Mouse (Mus musculus) adrenal gland, adult (tissue): Measurements from ENCODE around the gene Pygl.

ENCODE experiments used
- DNase-seq, 2 experiments: peaks; one replicate each; pipeline ENCODE4 v3.0.0; 2022 to 2023; ENCODE audit warnings: low spot score in 1 of 2; ENCODE audit not compliant: inconsistent age in 2 of 2

Gene Pygl

DNA sequence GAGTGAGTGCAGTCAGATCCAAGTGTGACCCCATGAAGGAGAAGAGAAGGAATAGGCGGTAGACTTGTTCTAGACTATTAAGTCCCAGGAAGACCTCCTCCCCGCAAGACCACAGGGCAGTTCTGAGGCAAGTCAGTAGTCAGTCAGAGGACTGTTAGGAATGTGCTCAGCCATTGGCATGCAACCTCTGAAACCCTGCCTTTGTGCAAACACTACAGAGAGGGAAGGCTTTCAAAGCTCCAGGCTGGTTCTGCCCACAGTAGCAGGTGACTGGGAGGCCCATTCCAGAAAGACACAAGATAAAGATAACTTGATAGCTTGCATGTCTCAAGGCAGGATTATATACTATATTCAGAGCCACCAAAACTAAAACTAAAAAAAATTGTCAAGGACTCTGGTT lies at the start of gene Pygl:
TSS of gene Pygl (minus strand) at position 195 of the 400 bp plus-strand sequence.
- no peak for DNase-seq

DNA sequence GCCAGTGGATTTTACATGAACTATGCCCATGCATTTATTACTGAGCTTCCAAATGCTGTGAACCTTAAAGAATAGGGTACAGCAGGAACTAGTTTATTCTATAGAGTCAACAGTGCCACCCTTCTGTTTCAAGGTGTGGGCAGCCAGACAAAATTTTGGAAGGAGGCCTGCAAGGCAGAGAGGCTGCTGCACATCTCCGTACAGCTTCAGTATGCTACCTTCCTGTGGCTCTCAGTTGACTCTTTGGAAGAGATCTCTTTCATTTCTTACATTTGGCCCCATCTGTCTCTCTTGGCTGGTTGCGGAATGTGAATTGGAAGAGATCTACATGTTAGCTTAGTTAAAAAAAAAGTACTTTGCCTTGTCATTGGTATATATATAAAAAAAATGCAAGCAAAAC lies 49.6 kb upstream of the Pygl start:
- no peak for DNase-seq

DNA sequence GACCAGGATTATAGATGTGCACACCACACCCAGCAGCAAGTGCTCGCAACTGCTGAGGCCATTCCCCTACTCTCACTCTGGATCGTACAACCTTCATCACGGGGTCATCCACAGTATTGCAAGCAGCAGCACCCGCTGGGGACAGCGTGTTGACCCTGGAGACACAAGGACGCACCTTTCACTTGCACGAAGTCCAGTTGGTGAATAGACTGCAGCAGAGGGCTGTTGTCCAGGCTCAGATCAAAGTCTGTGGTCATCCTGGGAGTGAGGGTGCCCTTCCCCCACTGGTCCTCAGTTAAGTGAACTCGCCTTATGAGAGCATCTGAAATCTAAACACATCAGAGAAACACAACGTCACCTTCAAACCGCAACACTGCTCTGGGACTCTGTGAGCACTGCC lies 49.1 kb upstream of the Pygl start:
- no peak for DNase-seq

- no peak for DNase-seq
These were observed 46.0 kb upstream of the Pygl start for GRCm38 (mm10) chr12:70277071-70277939.

DNA sequence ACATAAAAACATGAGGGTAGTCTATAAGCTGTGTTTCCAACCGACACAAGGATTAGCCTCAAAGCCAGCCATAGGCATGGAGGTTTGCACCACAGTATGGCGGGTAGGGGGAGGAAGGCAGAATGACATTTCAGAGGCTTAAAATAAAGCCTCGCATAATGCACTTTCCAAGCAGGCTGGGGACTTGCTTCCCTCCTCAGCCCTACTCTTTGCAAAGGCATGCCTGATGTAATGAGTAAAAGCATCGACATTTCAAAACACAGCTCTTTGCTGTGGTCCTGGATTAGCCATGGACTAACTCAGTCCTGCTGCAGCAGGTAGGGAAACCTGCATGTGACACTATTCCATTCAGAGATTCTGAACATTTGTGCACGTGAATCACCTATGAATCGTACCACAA lies 38.4 kb upstream of the Pygl start:
- DNase-seq, result no peak

DNA sequence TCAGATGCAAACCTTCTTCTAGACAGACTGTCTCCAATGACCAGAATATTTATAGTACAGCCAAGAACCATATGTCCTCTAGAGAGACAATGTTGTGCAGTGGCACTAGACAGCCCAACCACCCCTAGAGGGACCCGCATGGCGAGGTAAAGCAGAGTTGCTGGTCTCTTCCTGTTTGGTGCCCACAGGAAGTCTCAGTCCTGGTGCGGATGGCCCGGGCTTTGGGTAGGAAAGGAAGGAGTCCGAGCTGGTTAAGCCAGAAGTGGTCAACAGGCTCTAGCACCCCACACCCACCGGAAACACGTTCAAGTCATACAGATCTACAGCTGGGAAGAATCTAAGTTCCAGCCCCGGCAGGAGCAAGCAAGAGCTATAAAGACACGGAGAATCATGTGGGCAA lies 36.0 kb upstream of the Pygl start:
- no peak for DNase-seq

- DNase-seq, result no peak
These were observed 35.2 kb upstream of the Pygl start for GRCm38 (mm10) chr12:70266494-70266931.

GRCm38 (mm10) chr12:70263721-70264120 lies 32.4 kb upstream of the Pygl start:
- DNase-seq, result no peak

DNA sequence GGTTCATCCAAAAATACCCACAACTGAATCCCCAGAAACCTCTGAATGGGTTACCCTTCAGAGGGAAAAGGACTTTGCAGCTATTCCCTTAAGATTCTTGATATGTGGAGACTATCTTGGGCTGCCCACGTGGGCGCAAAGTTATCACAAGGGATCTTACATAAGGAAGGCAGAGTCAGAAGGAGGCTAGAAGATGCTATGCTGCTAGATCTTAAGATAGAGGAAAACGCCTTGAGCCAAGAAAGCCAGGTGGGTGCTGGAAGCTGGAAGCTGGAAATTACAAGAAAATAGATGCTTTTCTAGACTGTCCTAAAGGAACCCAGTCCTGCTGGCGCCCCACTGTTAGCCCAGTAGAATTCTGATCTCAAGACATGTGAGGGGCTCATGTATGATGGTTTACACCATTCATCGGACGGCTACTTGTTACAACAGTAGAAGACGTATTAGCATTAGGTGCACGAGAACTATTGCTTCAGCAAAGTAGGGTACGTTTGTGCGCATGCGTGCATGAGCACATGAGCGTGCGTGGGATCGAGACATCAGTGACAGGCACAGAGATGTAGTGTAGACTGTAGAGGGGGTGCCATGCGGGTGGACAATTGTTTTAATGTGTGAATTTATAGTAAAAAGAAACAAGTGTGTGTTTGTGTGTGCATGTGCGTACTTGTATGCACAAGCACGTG lies 31.1 kb upstream of the Pygl start:
- DNase-seq, result no peak

DNA sequence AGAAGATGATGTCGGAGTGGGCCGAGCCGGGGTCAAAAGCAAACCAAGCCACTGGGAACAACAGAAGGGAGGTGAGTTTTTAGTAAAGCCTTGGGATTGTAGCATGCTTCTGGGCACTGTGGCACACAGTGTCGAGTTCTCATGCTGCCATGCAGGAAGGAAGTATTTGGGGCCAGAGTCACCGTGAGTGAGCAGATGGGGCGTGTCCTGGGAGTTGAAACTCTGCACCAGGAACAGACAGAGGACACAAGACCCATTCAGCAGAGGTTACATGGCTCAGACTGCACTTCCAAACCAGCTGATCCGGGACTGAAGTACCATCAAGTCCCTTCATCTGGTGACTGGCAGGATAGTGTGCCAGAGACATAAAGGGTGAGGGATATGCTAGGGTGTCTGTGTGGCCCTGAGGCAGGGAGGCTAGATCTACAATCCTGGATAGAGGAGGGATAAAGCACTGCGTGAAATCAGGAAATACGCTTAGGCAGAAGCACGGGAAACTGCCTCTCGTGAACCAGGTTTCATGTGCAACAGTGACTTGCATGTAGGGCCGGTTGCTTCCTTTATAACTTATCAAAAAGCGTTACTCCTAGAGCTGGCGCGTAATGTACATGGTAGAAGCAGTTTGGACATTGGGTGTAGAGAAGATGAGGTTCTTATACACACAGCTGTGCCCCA lies 20.1 kb upstream of the Pygl start:
- DNase-seq, result no peak

DNA sequence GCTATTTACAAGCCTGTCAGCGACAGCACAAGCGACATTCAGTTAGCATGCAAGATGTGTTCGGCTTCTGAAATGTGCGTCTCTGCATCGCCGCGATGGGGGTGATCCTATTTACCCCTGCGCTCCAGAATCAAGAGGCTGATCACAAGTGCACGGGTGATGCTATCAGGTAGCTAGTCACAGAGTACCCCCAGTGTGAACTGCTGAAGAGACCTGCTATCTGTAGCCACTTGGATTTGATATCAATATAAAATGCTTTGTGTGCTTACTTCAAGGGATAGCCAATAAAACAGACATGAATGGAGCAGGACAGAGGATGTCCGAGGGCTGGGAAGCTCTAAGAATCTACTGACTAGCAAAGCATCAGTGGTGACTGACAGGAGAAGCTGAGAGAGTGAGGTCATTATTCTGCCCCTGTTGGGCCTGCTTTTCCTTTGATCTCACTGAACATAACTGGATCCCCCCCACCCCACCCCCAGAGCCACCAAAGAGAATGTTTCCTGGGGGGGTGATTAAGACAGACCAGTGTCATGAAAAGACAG lies 18.4 kb upstream of the Pygl start:
- no peak for DNase-seq

- no peak for DNase-seq
These were observed 16.6 kb upstream of the Pygl start for GRCm38 (mm10) chr12:70247683-70248474.

GRCm38 (mm10) chr12:70242550-70242949 lies 11.3 kb upstream of the Pygl start:
- no peak for DNase-seq

- DNase-seq, result peak in 1 of 2 experiments; percentile 48
These were observed 8.5 kb upstream of the Pygl start for GRCm38 (mm10) chr12:70239741-70240140.

DNA sequence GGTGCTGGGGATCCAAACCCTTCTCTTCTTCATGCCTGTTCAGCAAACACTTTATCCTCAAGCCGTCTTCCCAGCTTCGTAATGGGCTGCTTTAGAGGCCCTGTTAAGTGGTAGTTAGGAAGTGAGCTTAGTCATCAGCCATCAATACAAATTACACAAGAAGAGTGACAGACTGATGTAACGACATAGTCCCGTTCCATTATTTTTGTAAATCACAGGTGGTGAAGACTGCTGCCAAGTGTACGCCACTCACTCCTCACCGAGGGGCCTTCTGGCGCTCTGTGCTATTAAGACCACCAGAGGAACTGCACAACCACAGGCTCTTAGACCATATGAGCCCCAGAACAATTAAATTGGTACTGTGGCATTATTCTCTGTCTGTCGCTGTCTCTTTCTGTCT lies 7.3 kb upstream of the Pygl start:
- DNase-seq, result no peak

- peak; percentile 42 to 87 for DNase-seq
These were observed 3.7 kb upstream of the Pygl start for GRCm38 (mm10) chr12:70234938-70235484.

GRCm38 (mm10) chr12:70234411-70234810 lies 3.1 kb upstream of the Pygl start:
- DNase-seq, result peak; percentile 24 to 77

DNA sequence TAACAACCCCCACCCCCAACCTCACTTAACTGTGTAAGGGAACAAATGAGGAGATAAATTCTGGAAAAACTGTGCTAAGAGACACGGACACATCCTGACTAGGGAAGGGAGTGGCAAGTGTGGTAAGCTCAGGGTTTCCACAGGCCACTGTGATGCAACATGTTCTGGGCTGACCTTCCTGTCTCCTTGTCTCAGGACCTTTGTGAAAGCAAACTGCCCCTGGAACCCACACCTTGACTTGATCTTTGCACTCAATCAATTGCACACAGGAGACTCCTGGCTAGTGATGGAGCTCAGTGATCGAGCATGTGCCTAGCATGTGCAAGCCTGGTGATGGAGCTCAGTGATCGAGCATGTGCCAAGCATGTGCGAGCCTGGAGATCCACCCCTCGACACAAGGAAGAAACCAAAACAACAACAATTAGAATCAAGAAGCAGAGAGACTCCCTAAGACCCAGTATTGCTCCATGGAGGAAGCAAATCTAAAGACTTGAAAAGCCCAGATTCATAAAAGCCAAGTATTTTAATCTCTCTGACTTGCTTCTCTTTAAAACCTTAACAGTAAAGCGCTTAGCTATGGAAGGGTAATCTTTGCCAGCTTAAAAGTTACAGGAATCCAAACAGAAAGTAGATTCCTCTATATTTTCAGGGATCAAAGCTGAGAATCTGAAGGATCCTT lies 2.5 kb upstream of the Pygl start:
- DNase-seq, result peak in 1 of 2 experiments; percentile 59

- peak in 1 of 2 experiments; percentile 42 for DNase-seq
These were observed 794 bp upstream of the Pygl start for GRCm38 (mm10) chr12:70232020-70232544.

- DNase-seq, result no peak
These were observed 3.1 kb downstream of the Pygl start for GRCm38 (mm10) chr12:70228155-70228554.
